Mouse (Mus musculus): ENCODE results near the gene D17H6S53E.

- no peak for TF ChIP-seq EP300 (IDR thresholded peaks at IDR 0.05; ENCODE audit: low read depth)
- TF ChIP-seq CTCF (IDR thresholded peaks at IDR 0.05; ENCODE audit: low read depth): no peak
Measured at GRCm38 (mm10) chr17:35096597-35096996, 29.6 kb upstream of the D17H6S53E start.

Measured in heart, postnatal 0 days (tissue).